Mouse (Mus musculus) heart, postnatal 0 days (tissue): ENCODE results near the gene Rere.

ENCODE experiments used
- CTCF ChIP-seq: IDR thresholded peaks from 2 replicates; pipeline ENCODE4 v1.5.1; 2016; ENCODE audit warnings: antibody characterized with exemption, control low read depth, low read depth
- EP300 ChIP-seq: IDR thresholded peaks from 2 replicates; pipeline ENCODE4 v1.6.1; 2016; ENCODE audit warnings: antibody characterized with exemption, low read depth

GRCm38 (mm10) chr4:150406320-150406719 lies 124.9 kb downstream of the Rere start:
- TF ChIP-seq CTCF, result no peak
- no peak for TF ChIP-seq EP300
